Mouse (Mus musculus) T-helper 1 cell (primary cell): ENCODE data around the gene Tbxas1.

Source experiments
- in situ Hi-C: fragments of 300-600 bp; cut with MboI, MseI; formaldehyde crosslinking; loops from one replicate; pipeline ENCODE4 v1.15.1; 2025; ENCODE audit warnings: high pct_unique_total_duplicates

Tbxas1 gene

DNA sequence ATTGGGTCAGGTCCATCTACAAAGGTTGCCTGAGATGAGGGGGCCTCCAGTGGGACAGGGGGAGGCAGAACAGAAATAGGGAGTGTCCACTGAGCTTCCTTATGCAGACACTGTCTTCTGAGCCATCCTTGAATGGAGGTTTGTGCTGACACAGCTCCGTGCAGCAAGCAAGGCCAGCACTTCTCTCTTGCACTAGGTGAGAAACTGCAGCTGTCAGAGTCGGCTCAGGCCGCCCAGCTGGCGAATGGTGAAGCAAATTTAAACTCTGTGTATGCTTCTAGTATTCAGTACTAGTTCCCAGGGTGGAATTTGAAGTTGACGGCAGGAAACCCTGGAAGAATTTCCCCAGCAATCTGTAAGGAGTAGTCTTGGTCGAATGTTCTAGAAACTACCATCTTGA lies 175.6 kb downstream of the Tbxas1 start:
- in situ Hi-C loops: no loop called here

DNA sequence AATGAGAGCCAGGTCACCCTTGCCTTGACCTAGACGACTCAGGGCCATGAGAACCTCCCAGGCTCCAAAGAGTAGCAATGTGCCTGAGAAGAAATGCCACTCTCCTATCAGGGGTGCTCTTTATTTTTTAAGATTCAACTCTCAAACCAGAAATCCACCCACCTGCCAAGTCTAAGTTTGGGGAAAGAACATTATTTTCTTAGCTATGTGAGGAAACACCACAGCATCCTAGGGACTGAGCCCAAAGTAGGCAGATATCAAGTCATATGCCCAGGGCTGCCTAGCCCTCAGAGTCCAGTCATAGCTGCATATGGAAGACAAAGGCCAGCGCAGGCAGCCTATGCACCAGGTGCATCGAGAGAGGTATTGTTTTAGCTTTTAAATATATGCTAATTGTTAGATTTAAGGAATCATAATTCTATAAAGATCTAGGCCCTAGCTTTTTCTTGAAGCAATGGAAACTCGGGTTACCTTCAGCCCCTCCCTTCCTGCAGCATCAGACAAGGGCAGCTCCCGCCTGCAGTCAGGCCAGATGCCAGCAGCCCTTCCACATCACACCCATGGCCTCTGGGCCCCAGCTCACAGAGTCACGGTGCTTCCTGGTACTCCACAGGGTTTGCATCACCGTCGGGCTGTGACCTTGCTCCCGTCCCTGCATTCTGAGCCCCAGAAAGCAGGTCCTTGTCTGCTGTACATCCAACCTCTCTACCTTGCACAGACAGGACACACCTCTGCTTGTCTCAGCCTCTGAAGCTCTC lies 176.8 kb downstream of the Tbxas1 start:
- in situ Hi-C loops: no loop called here

DNA sequence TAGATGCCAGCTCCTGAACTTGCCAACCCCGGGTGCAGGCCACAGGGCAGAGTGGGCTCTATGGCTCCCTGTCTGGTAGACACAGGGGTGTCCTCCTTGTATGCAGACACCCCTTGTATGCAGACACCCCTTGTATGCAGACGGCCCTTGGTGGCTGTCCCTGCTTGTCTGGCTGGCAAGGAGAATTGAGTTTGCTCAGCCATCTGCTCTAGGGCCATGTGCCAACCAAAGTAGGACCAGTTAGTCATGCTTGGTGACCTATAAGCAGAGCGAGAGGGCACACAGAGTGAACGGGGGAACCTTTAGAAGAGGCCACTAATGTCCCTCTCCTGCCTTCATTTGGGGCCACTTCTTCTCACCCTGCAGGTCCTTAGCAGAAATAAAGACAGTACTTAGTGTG lies 177.4 kb downstream of the Tbxas1 start:
- in situ Hi-C loops: no loop called here

DNA sequence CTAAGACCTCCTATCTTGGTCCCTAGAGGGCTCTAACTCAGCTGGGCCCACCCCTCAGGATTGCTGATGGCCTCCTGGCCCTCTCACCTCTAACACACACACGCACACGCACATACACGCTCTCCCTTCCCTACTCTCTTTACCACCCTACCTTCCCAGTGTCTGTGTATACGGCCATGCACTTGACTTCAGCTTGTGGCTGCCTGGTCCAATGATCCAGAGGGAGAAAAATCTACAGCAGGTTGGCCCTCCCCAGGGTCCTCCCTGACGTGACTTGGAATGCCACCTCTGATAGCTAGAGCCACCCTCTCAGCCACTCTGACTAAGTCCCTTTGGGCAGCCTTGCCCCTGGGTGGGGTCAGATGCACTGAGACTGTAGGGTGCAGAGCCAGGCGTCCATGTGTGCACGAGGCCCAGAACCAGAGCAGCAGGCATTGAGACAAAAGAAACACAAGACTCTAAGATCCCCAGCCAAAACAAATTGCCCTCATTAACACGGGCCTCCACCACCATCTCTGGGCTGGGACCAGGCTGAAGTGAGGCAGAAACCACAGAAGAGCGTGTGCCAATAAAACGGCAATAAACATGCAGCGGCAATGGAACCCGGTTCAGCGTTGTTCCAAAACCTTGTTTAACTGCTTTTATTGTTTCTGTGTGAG lies 179.1 kb downstream of the Tbxas1 start:
- in situ Hi-C loops: no loop called here

DNA sequence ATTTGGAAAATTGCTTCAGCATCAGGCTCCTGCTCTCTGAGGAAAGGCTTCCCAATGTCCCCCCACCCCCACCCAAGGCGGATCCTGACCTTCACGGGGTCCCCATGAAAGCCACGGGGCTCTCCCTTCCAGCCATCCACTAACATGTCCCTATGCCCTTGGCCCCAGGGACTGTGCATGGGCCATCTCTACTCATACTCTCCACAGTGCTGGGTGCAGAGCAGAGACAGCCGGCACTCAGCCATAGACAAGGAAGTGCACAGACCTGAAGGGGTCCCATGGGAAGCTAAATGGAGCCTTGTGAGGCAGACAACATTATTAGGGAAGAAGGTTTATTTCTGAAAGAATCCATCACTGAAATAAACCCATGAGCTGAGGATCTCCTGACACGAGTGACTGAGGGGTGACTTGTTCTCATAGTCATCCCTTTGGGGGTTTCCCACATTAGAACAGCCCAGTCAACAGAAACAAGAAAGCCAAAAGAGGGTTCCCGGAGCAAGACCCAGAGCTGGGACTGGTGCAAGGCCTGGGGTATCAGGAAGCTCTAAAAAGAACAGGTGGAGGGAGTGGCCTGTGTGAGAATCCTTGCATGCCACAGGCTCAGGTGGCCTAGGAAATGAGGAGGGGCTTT lies 179.8 kb downstream of the Tbxas1 start:
- in situ Hi-C loops: no loop called here

DNA sequence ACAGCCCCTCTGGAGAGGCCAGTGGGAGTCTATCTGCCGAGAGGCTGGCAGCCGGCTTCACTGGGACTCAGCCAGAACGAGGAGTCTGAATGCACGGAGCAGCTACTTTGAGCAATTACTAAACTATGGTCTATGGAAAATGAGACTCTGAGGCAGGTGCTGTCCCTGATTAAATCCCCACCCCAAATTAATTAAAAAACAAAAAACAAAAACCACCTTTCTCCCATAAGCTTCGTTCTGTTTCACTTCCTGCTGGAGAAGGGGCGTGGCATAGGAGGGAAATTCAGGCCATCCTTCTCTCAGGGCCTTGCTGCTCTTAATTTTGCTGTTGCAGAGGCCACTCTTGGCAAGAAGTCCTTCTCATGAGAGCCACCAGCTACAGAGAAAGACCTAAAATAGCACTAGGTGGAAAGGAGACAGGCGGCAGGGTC lies 180.6 kb downstream of the Tbxas1 start:
- in situ Hi-C loops: no loop called here

DNA sequence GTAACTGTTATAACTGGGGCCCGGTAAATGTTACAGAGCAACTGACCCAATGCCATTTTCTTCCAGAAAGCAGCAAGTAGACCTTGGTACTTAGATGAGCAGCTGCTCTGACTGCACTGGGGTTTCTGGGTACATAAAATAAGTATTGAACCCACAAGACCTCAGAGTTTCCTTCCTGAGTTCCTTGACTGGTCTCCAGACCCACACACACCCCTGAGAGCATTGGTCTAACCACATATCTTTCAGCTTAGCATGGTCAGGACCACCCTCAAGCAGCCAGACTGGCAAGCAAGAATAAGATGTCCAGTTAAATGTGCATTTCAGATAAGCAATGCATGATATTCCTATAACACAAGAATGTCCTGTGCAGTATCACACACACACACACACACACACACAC lies 182.0 kb downstream of the Tbxas1 start:
- in situ Hi-C loops: no loop called here

DNA sequence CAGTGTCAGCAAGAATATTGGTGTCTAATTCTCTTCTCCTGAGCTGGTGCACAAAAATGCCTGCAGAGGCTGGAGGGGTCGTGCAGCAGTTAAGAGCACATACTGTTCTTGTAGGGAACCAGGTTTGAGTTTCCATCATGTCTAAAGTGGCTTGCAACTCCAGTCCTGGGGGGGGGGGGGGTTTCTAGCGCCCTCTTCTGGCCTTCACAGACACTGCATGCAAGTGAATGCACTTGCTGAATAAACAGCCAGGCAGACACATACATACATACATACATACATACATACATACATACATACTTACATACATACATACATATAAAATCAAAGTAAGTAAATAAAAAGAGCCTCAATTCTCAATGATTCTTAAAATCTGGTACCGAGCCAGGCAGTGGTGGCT lies 183.2 kb downstream of the Tbxas1 start:
- in situ Hi-C loops: no loop called here

DNA sequence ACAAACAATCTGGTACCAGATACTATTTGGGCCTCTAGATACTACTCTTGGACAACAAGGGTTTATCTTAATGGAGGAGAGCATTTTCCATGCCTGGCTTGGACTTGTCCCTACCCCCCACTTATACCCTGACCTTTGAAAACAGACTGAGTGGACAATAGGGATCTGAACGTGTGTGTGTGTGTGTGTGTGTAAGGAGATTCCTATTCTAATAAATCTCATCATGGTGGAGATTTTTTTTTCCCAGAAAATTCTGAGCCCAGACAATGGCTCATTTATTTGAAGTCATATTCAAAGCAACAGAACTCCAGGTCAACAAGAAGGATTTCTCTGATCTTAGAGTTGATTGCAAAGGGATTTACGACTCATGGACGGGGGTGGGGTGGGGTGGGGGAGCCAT lies 183.7 kb downstream of the Tbxas1 start:
- in situ Hi-C loops: no loop called here

DNA sequence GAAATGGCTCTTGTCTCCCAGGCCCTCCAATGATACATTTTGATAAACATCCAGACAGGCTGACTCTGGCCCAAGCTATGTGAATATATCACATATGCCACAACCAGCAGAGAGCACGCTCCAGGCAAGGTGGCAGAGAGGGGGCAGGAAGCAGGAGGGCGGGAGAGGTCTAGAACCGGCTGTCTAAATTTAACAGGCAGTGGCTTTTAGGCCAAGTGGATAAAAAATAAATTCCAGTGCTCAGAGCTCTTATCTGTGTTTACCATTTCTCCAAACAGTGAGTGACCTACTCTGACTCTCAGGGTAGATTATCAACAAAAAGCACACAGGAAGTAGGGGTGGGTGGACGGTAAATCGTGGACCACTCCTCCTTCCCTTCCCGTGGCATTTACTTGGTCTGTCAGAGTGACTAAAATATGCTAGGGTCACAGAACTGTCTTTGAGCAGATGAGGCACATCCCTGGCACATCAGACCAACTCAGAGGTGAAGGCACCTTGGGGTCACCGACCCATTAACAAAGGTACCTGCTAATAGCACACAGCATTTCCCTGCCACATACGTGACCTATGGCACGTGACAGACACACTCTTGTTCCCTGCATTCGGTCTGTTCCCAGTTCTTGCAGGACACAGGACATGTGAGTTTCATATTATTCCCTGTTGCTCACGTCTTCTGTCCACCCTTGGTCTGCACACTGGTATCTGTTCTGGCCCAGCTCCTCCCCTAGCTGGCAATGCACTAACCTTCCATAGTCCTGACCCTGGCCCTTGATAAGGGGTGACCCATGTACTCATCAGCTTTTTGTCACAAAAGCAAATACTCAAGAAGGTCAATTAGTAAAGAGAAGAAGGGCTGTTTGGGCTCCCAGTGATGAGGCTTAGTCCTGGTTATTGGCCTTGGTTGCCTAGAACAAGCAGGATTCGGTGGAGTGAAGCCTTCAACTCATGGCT lies 184.6 kb downstream of the Tbxas1 start:
- in situ Hi-C loops: no loop called here

DNA sequence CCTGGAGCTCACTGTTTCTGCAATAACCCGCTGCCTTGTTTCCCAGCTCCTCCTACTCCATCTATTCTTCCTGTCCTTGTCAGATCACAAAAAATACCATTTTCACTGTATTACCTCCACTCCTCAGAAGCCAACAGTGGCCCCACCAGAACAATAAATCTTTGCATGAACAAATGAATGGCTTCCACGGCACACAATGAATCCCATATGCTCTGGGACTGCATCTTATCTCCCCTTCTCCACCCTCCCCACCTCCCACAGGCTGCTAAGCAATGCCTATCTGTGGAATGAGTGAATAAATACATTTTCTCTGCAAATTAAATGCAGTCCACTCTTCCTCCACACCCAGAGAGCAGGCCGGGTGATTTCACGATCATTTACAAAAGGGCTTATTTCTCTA lies 186.0 kb downstream of the Tbxas1 start:
- in situ Hi-C loops: no loop called here

DNA sequence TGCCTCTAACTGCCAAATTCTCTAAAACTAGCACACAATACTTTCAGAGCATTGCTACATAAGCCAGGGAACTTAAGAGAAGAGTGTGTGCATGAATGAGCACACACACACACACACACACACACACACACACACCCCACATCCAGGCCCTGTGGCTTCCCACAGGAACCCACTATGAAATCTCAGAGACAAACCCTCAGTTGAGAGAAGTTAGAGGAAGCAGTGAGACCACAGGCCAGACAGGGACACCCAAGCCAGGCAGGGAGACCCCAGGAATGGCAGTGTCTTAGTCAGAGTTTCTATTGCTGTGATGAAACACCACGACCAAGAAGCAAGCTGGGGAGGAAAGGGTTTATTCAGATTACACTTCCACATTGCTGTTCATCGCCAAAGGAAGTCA lies 188.3 kb downstream of the Tbxas1 start:
- in situ Hi-C loops: no loop called here

DNA sequence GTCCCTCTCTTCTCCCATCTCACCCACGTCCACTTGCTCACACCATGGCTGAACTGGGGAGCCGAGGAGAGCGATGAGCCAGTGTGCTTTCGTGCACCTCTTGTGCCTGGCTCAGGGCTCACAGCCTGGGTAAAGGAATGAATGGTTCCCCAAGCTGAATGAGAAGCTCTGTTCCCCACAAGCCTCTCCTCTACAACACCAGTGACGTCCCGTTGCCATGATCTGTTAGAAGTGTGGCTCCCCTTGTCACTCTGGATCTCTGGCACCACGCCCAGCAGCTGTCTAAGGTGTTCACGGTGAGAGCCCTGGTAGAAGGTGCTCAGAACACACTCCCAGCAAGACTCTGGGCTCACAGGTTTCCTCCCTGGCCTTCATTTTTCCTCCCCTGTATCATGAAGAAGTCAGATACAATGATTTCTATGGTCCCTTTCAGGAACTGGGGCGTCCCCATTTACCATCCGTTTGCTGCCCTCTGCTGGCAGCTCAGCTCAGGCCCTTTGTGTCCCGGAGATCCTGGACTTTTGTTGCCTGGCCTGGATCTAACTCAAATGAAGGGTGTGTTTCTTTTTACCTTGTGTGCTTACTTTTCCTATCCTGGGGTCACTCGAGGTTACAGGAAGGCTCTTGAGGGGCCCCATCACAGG lies 191.9 kb downstream of the Tbxas1 start:
- in situ Hi-C loops: no loop called here

DNA sequence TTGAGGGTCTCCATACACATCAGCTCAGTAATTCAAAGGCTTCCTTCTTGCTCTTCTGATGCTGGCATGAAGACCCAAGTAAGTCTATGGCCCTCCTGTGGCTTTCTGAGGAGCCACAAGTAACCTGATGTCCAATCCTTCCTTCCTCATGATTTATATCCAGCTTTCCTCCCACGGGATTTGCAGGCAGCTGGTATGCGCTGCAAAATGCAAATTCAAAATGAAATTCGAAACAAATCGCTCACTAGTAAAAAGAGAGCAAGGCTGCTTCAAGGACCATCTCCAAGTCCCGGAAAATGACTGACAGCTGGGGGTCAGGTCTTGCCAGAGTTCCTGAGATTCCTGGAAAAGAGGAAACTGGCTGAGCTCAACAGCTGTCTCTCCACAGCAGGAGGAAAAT lies 197.5 kb downstream of the Tbxas1 start:
- in situ Hi-C loops: no loop called here

DNA sequence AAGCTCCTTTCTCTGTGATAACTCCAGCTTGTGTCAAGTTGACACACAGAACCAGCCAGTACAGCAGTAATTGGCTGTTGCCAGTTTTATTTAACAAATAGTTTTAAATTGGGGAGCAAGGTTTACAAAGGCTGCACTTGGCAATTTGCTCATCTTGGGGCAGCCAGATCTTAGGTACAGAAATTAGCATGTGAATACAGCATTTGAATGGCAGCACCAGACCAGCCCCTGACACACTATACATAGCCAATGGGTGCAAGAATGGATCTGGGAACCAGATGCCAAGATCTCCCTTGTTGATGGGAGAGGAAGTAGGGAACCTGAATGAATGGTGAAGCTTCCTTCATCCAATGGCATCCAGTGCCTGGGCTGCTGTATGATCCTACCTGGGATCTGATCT lies 199.0 kb downstream of the Tbxas1 start:
- in situ Hi-C loops: no loop called here

DNA sequence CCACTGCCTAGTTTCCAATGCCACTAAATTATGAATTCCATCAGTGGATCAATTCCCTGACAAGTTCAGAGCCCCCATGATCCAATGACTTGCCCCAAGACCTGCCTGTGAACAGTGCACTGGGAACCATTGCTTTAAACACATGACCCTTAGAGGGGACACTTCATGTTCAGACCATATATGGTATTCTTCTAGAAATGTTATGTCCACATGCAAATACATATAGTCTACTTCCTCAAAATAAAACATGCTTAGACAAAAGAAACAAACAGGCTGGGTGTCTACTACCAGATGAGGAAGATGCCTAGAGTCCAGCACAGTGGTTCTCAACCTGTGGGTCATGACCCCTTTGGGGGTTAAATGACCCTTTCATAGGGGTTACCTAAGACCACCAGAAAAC lies 201.3 kb downstream of the Tbxas1 start:
- in situ Hi-C loops: no loop called here

DNA sequence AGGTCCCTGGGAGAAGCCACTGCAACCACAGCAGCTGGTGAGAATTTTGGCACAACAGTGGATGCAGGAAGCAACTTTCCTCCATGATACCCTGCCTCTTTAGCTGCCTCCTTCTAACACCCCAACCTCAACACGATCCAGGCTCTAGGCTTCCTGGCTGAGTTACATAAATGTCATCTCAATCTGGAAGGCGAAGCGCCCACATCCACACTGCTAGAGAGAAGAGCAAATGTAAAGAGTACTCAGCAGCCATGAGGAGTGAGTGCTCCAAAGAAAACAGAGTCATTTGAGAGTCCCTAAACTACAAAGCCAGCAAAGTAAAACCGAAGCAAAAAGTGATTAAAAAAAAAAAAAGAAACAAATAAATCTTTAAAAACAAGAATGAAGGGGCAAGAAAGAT lies 229.4 kb downstream of the Tbxas1 start:
- in situ Hi-C loops: no loop called here

DNA sequence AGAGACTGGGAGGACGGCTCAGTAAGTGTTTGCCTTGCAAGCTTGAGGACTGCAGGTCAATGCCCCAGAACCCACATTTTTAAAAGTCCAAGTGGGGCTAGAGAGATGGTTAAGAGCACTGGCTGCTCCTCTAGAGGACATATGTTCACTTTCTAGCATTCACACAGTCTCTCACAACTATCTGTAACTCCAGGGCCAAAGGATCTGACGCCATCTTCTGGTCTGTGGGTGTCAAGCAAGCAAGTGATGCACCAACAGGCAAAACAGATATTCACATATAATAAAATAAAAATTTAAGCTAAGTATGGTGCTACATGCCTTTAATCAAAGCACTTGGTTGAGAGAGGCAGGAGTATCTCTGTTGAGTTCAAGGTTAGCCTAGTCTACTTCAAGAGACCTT lies 231.6 kb downstream of the Tbxas1 start:
- in situ Hi-C loops: no loop called here

DNA sequence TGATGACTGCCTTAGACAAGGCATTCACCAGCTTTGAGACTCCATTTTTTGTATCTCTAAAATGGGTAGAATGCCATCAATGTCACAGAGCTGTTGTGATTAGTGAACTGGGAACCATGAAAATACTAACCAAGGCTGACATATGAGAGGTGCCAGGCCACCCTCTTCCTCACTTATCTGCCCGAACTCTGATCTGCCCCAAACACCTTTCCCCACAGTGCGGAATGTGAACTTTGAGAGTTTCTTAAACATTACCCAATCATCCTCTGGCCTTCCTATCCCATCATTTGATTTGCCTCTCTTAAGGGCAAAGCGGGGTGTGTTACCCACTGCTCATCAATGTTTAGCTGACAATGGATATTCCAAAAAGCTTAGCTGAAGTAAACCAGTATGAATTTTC lies 237.5 kb downstream of the Tbxas1 start:
- in situ Hi-C loops: no loop called here

DNA sequence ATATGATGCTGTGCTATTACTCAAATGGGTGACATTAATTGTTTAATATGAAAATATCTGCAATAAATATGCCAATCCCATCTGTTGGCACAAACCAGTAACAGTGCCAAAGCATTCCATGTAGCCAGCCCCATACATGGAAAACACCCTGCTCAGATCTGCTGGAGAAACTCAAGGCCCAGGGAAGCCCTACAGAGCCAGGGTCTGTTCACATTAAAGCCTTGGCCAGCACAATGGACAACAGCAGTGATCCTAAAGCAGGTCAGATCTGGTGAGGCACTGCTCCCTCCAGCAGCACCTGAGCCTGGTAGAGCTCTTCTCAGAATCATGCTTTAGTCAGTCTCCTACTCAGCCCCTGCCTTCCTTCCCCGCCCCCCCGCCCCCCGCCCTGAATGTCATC lies 237.9 kb downstream of the Tbxas1 start:
- in situ Hi-C loops: no loop called here

DNA sequence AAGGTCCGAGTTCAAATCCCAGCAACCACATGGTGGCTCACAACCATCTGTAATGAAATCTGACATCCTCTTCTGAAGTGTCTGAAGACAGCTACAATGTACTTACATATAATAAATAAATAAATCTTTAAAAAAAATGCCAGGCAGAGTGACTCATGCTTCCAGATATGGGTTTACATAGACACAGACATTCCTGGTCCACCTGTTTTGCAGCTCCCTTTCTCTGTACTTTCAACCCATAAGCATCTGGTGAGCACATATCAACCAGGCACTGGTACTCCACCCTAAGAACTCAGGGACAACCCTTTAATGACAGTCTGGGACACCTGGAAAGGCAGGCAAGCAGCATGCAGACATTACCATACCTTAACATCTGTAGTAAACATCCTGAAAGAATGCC lies 240.2 kb downstream of the Tbxas1 start:
- in situ Hi-C loops: no loop called here
